Mouse (Mus musculus): ENCODE results near the gene Olfr1462. TPM values are rescaled to one million over a fixed set of nuclear protein-coding genes. Genes with fewer than 3 reads are reported as not detected.

The Olfr1462 gene
- polyA plus RNA-seq (2017; shearing (Covaris generic)), result not detected

DNA sequence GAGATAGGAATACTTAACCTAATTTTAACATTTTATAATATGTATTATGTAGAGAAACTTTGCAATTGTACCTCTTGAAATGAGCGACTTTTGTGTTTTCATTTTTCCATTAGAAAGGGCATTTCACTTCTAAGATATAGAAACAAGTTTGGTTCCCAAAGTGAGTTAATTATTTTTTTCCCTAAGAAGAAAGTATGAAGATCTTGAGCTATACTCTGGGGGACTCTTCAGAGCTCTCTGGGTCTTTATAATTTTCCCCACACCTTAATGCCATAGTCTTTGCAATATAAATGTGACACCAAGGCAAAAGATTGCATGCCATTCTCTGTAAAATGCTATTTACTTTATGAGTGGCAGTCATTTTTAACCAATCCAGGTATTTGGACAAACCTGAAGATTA is at the start of gene Olfr1462:
Gene Olfr1462, plus strand, starts transcription at position 301 of the 400 bp plus-strand sequence.

DNA sequence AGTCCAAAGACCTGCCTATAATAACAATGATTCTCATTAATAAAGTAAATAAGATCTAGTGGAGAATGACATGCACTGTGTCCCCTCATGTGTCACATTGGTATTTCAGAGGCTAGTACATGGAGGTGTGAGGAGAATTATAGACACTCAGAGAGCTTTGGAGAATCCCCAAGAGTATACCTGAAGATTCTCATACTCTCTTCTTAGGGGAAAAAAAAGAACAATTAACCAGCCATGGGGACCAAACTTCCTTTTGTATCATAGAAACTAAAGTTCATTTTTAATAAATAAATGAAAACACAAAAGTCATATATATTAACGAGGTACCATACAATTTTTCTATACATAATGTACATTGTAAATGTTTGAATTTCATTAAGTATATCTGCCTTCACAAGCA is 36.1 kb upstream of the Olfr1462 start, which contains the start of gene Olfr1459:
Gene Olfr1459, minus strand, starts transcription at position 101 of the 400 bp plus-strand sequence.

DNA sequence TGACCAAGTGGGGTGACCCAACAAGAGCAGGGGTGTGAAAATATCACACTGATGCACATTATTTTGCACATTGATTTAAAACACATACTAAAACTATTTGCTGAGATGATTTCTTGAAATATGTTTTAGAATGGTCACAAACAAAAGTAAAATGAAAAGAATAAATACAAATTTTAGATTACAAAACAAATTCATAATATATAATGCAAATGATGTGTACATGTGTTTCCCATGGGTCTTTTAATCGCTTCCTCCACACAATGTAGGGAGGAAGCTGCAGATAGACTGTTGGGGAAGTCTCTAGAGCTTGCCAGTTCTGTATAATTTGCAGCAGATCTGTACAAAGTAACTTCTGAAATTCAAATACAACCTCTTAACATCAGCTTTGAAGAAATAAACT is 22.8 kb upstream of the Olfr1462 start, which contains the start of gene Olfr1461:
Gene Olfr1461, plus strand, starts transcription at position 301 of the 400 bp plus-strand sequence.

DNA sequence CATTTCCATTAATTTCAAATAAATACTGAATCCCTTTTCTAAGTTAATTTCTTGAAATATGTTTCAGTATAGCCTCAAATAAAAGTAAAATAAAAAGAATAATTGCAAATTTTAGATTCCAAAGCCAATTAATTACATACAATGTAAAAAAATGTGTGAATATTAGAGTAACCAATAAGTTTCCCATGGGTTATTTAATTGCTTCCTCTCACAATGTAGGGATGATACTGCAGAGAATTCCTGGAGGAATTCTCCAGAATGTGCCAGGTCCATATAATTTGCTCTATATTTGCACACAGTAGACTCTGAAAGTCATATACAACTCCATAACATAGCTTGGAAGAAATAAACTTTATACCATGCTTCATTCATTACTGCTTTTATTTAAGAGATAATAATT is 45.5 kb downstream of the Olfr1462 start, which contains the start of gene Olfr1463:
Gene Olfr1463, plus strand, starts transcription at position 301 of the 400 bp plus-strand sequence.

Other genes with a start within 250 kb of the Olfr1462 start
- gene Olfr1450, start 235.5 kb upstream of the Olfr1462 start, polyA plus RNA-seq (2017; shearing (Covaris generic)), result not detected
- 0.20 TPM for gene Olfr1451, start 190.7 kb upstream of the Olfr1462 start, polyA plus RNA-seq (2017; shearing (Covaris generic))
- gene Olfr1453, start 157.4 kb upstream of the Olfr1462 start, polyA plus RNA-seq (2017; shearing (Covaris generic)), result not detected
- not detected for gene Olfr1454, start 125.1 kb upstream of the Olfr1462 start, polyA plus RNA-seq (2017; shearing (Covaris generic))
- gene Olfr1457, start 87.8 kb upstream of the Olfr1462 start, polyA plus RNA-seq (2017; shearing (Covaris generic)), result not detected
- gene Olfr1458, start 79.0 kb upstream of the Olfr1462 start, polyA plus RNA-seq (2017; shearing (Covaris generic)), result not detected
- gene Olfr1459, start 36.2 kb upstream of the Olfr1462 start, polyA plus RNA-seq (2017; shearing (Covaris generic)), result not detected
- gene Olfr1461, start 22.7 kb upstream of the Olfr1462 start, polyA plus RNA-seq (2017; shearing (Covaris generic)), result not detected
- not detected for gene Olfr1463, start 45.6 kb downstream of the Olfr1462 start, polyA plus RNA-seq (2017; shearing (Covaris generic))
- not detected for gene Olfr1465, start 129.8 kb downstream of the Olfr1462 start, polyA plus RNA-seq (2017; shearing (Covaris generic))
- not detected for gene Olfr1466, start 153.1 kb downstream of the Olfr1462 start, polyA plus RNA-seq (2017; shearing (Covaris generic))
- gene Olfr1467, start 176.5 kb downstream of the Olfr1462 start, polyA plus RNA-seq (2017; shearing (Covaris generic)), result not detected
- gene Olfr1469, start 222.1 kb downstream of the Olfr1462 start, polyA plus RNA-seq (2017; shearing (Covaris generic)), result 0.39 TPM

Data from naive thymus-derived CD4-positive, alpha-beta T cell, adult 5 months (primary cell).